ENCODE assay signal across 9 mouse cellular contexts in the genomic region with DNA sequence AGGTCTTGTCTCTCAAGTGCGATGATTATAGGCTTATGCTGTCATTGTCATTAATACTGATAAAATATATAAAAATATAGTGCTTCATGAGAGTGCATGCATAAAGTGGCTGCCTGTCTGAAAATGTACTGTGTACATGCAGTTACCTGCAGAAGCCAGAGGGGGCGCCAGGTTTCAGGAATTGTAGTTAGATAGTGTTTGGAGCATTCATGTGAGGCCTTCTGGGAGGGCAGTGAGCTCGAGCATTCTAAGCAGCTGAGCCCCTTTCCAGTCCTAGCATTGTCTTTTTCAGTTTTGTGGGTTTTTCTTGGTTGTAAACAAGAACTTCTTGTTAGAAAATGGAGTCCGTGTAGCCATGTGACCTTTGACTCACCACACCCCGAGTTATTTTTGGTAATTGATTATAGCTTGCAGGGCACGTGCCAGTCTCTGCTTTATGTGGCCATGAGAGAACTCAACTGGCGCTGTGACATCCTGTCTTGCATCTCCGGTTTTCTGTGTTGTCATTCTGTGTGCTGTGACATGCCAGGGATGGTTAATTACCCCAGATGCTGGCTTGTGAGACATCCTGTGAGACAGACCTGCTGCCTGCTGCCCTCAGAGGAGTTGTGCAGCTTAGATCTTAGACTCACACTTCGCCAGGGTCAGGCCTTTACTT. TPM values are rescaled to one million over a fixed set of nuclear protein-coding genes. Genes with fewer than 3 reads are reported as not detected.
DNase-seq lines count a peak whose midpoint lies in the region; ATAC-seq and TF ChIP-seq lines count a peak whose summit lies in the region.
"Had no signal": no experiment of that assay in that cellular context is flagged by ENCODE, and none has a peak within 500 bp of the region (broad histone marks: within the 10 kb centered on the region; RNA-seq: fewer than 3 reads in every experiment).

No protein-coding gene starts in this region.

- H3K4me1 ChIP-seq in lung, adult 2 months (ENCODE audit: control insufficient read depth, insufficient read depth, low read length) = no peaks in the 10 kb centered on the region

- intact Hi-C loops in gastrocnemius, postnatal 14 days (cut with DNase I; ENCODE audit: low total_unique reads) = no loop called here

- WGBS in lung, adult 2 months = 51% methylated on average over 9 of the region's 9 CpGs

- TF ChIP-seq POLR2A in lung, adult 2 months (IDR thresholded peaks at IDR 0.05; ENCODE audit: borderline replicate concordance, extremely low read depth, low read depth, low read length) = no peak

- peak; percentile 48 for DNase-seq in embryo, embryonic 10.5 days (ENCODE audit: low spot score)
- DNase-seq in embryo, embryonic 9.5 days (ENCODE audit: extremely low spot score) = no peak
- peak; percentile 50 for DNase-seq in lung, postnatal 10 days
- DNase-seq in lung, adult 2 months = no peak
- peak; percentile 48 to 54 for DNase-seq in adrenal gland, postnatal 36 days
- no peak for DNase-seq in gastrocnemius, postnatal 14 days
- DNase-seq in gastrocnemius, postnatal 4 days (ENCODE audit: low spot score in 2 of 2) = no peak

- ATAC-seq in megakaryocyte, adult 5-6 weeks (ENCODE audit: poor library complexity, severe bottlenecking) = peak; percentile 63; the same call in 1 of the 2 replicates

- no peak for TF ChIP-seq CTCF in lung, adult 2 months (IDR thresholded peaks at IDR 0.05; ENCODE audit: insufficient read depth, low read length)

- no peak overlapping the region for H3K4me3 ChIP-seq in lung, adult 2 months (replicated peaks; ENCODE audit: extremely low read depth, low read depth, low read length)

RNA-seq across cellular contexts. Expression of a gene that starts 11.5 kb away (rescaled TPM):
- 150 and 188 TPM in 2 replicates for polyA plus RNA-seq in lung, adult 2 months (2012; rRNA removed)
- 100 to 1,000 TPM; 213 to 255 TPM for total RNA-seq in adrenal gland, postnatal 36 days (2021)
- 68.3 and 86.8 TPM in 2 replicates for total RNA-seq in megakaryocyte, adult 5-6 weeks (2015)
- total RNA-seq in megakaryocyte, adult 5-6 weeks (2017) = 187 and 329 TPM in 2 replicates
- total RNA-seq in gastrocnemius, postnatal 14 days (2021) = 100 to 1,000 TPM; 140 to 162 TPM
- 100 to 1,000 TPM; 174 to 177 TPM for total RNA-seq in gastrocnemius, postnatal 4 days (2021)

RNA-seq across cellular contexts. Expression of a gene that starts 21.9 kb away (rescaled TPM):
- polyA plus RNA-seq in lung, adult 2 months (2012; rRNA removed) = not detected in 2 replicates
- total RNA-seq in adrenal gland, postnatal 36 days (2021) = not detected
- not detected in 2 replicates for total RNA-seq in megakaryocyte, adult 5-6 weeks (2015)
- total RNA-seq in megakaryocyte, adult 5-6 weeks (2017) = not detected in 2 replicates
- total RNA-seq in gastrocnemius, postnatal 14 days (2021) = not detected
- total RNA-seq in gastrocnemius, postnatal 4 days (2021) = not detected
- polyA plus RNA-seq: intestine, embryonic 14.5 days had no signal

RNA-seq across cellular contexts. Expression of a gene that starts 26.2 kb away (rescaled TPM):
- 1.2 and 1.4 TPM in 2 replicates for polyA plus RNA-seq in lung, adult 2 months (2012; rRNA removed)
- 1 to 10 TPM; 4.5 to 4.7 TPM for total RNA-seq in adrenal gland, postnatal 36 days (2021)
- 0.89 and 1.0 TPM in 2 replicates for total RNA-seq in megakaryocyte, adult 5-6 weeks (2015)
- 0.37 and 1.2 TPM in 2 replicates for total RNA-seq in megakaryocyte, adult 5-6 weeks (2017)
- under 1 TPM in 1 of 2 experiments, not detected in 1; 0.16 TPM for total RNA-seq in gastrocnemius, postnatal 14 days (2021)
- under 1 TPM; 0.61 to 0.96 TPM for total RNA-seq in gastrocnemius, postnatal 4 days (2021)

RNA-seq across cellular contexts. Expression of a gene that starts 38.3 kb away (rescaled TPM):
- 23.0 and 30.9 TPM in 2 replicates for polyA plus RNA-seq in lung, adult 2 months (2012; rRNA removed)
- 10 to 100 TPM; 21.7 to 32.6 TPM for total RNA-seq in adrenal gland, postnatal 36 days (2021)
- total RNA-seq in megakaryocyte, adult 5-6 weeks (2015) = 15.2 and 19.6 TPM in 2 replicates
- total RNA-seq in megakaryocyte, adult 5-6 weeks (2017) = 24.9 and 27.3 TPM in 2 replicates
- 10 to 100 TPM; 36.2 to 36.3 TPM for total RNA-seq in gastrocnemius, postnatal 14 days (2021)
- total RNA-seq in gastrocnemius, postnatal 4 days (2021) = 10 to 100 TPM; 32.2 to 37.3 TPM

RNA-seq across cellular contexts. Expression of a gene that starts 52.5 kb away (rescaled TPM):
- polyA plus RNA-seq in lung, adult 2 months (2012; rRNA removed) = 5.2 TPM in 2 replicates
- total RNA-seq in adrenal gland, postnatal 36 days (2021) = 1 to 10 TPM; 1.1 to 1.4 TPM
- total RNA-seq in megakaryocyte, adult 5-6 weeks (2015) = 0.07 TPM in 1 of 2 replicates, not detected in the other
- not detected in 2 replicates for total RNA-seq in megakaryocyte, adult 5-6 weeks (2017)
- under 1 TPM; 0.44 to 0.92 TPM for total RNA-seq in gastrocnemius, postnatal 14 days (2021)
- 1 to 10 TPM in 1 of 2 experiments, under 1 TPM in 1; 0.70 to 1.3 TPM for total RNA-seq in gastrocnemius, postnatal 4 days (2021)

Comparison
In these comparisons a context has a peak if more than half of its experiments do, and no peak if none do; other contexts are left out.
1. DNase-seq: peak in embryo, embryonic 10.5 days (single experiment), lung, postnatal 10 days (single experiment) and adrenal gland, postnatal 36 days (2 of 2); none in embryo, embryonic 9.5 days (single experiment), lung, adult 2 months (single experiment), gastrocnemius, postnatal 14 days (single experiment) and gastrocnemius, postnatal 4 days (0 of 2).